Mouse (Mus musculus) embryonic facial prominence, embryonic 13.5 days (tissue): ENCODE results near the gene Srrt. TPM values are rescaled to one million over a fixed set of nuclear protein-coding genes. Genes with fewer than 3 reads are reported as not detected.
"Not testable (repeated sequence)": the region's sequence is repeated elsewhere in the genome, so short reads cannot be mapped to it uniquely, and the experiment has no call there.

Experiments used
- ATAC-seq: fragments of 200-750 bp; cut with Nextera tagmentation; 2 replicates; pipeline ENCODE4 v1.8.0; 2017; ENCODE audit warnings: low read depth; ENCODE audit not compliant: insufficient number of reproducible peaks, insufficient read depth, low FRiP score, low TSS enrichment
- H3K27ac ChIP-seq: fragments of 300-500 bp; sonication (generic); 2 replicates; pipeline ENCODE4 v1.5.1; 2015; ENCODE audit warnings: moderate library complexity, mild to moderate bottlenecking, inconsistent platforms
- H3K27me3 ChIP-seq: fragments of 300-500 bp; sonication (generic); 2 replicates; pipeline ENCODE4 v1.6.1; 2015; ENCODE audit warnings: mild to moderate bottlenecking, inconsistent platforms
- H3K36me3 ChIP-seq: fragments of 300-500 bp; sonication (generic); 2 replicates; pipeline ENCODE4 v1.6.1; 2015; ENCODE audit warnings: mild to moderate bottlenecking, inconsistent platforms
- H3K4me1 ChIP-seq: fragments of 300-500 bp; sonication (generic); 2 replicates; pipeline ENCODE4 v1.6.1; 2015; ENCODE audit warnings: inconsistent platforms
- H3K4me2 ChIP-seq: fragments of 300-500 bp; sonication (generic); 2 replicates; pipeline ENCODE4 v1.6.1; 2015; ENCODE audit warnings: moderate library complexity, mild to moderate bottlenecking, inconsistent platforms
- H3K4me3 ChIP-seq: fragments of 300-500 bp; sonication (generic); 2 replicates; pipeline ENCODE4 v1.5.1; 2015; ENCODE audit warnings: mild to moderate bottlenecking, inconsistent platforms
- H3K9ac ChIP-seq: fragments of 300-500 bp; sonication (generic); 2 replicates; pipeline ENCODE4 v1.6.1; 2015; ENCODE audit warnings: mild to moderate bottlenecking, inconsistent platforms
- H3K9me3 ChIP-seq: fragments of 300-500 bp; sonication (generic); 2 replicates; pipeline ENCODE4 v1.6.1; 2016; ENCODE audit warnings: inconsistent platforms
- WGBS: fragments of 180-500 bp; shearing (Covaris S2); methylation state at CpG from one replicate; pipeline ENCODE4 v1.1.7; 2015; ENCODE audit warnings: mixed read lengths; 5-methylcytosine and 5-hydroxymethylcytosine counted together
- microRNA-seq: library from miRNA; unstranded; fragments of <30 nt; microRNA quantifications from one replicate; pipeline ENCODE4, GENCODE M21; 2016
- polyA plus RNA-seq: library from polyadenylated mRNA; unstranded; fragments of >200 nt; fragmentation: Nextera tagmentation; extraction: Ambion mirVana; gene quantifications from 2 replicates; pipeline ENCODE4 v1.2.1, GENCODE M21; 2015

The Srrt gene
- polyA plus RNA-seq, 1 experiment from 2014 or later = 143 TPM

DNA sequence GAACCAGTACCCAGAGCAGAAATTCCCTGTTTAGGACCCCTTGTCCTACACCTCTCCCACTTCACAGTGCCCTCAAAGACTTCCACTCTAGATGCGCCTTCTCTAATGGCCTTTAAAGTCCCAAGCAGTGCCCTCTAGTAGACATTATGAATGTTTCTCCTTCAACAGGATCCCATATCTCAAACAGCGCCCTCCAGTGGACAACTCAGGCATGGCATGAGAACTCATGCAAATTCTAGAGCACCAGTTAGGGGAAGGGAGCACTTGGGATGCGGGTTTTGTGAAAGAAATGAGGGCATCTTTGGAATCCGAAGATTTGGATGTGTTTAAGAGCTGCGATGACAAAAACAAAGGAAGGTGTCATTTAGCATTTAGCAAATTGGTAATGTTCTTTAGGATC is 22.4 kb downstream of the Srrt start:
- H3K4me2 ChIP-seq = no peak overlapping the region
- no peak for ATAC-seq
- no peaks in the 10 kb centered on the region for H3K9me3 ChIP-seq
- no peaks in the 10 kb centered on the region for H3K36me3 ChIP-seq
- peaks cover 40% of the 10 kb centered on the region for H3K27me3 ChIP-seq
- 64% methylated on average over 5 of the region's 5 CpGs for WGBS
- no peak overlapping the region for H3K9ac ChIP-seq
- H3K4me3 ChIP-seq = no peak overlapping the region
- H3K4me1 ChIP-seq = peaks cover 31% of the 10 kb centered on the region
- no peak overlapping the region for H3K27ac ChIP-seq

- H3K9ac ChIP-seq, H3K9me3 ChIP-seq, H3K27ac ChIP-seq, ATAC-seq, H3K4me2 ChIP-seq, H3K4me3 ChIP-seq, H3K36me3 ChIP-seq: not testable (repeated sequence)
- 85% methylated on average over 6 of the region's 6 CpGs for WGBS
- Histone ChIP-seq H3K27me3 (peaks cover 33% of the 10 kb centered on the region), H3K4me1 (peaks cover 26% of the 10 kb centered on the region)
Measured at GRCm38 (mm10) chr5:137284411-137284810, 23.1 kb downstream of the Srrt start.

DNA sequence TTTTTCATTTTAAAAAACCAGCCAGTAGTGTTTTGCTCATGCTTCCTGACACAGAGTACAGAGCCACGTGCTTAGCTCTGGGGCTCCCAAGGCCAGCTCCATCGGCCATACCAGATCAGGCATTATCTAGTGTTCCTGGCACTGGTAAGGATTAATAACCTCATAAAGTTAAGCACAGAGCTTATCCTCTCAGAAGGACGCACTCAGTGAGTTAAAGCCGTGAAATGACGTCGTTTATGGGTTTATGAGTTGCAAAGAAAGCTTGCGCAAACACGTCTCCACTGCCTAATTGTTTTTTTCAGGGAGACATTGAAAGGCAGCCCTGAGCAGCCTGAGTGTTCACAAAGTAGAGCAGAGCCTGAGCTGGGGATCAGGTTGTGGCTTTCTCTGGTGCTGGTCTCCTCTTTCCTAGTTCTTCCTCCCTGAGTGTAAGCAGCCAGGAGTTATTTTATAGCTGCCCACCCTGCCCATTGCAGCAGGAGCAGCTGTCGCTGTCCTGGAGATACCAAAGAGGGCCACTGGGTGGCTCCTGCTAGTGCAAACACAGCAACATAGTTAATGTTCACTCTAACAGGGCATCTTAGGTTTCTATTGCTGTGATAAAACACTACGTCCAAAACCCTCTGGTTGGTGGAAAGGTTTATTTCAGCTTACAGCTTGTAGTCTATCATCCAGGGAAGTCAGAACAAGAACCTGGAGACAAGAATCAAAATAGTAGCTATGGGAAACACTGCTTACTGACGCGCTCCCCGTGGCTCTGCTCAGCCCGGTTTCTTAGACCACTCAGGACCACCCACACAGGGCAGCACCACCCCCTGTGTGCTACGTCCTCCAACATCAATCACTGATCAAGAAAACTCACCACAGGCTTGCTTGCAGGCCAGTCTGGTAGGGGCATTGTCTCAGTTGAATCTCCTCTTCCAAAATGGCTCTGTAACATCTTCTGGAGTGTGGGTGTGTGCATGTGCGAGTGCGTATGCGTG is 29.8 kb downstream of the Srrt start:
- Histone ChIP-seq H3K4me2 (no peak overlapping the region), H3K36me3 (no peaks in the 10 kb centered on the region), H3K4me1 (no peaks in the 10 kb centered on the region), H3K9me3 (peaks cover 7% of the 10 kb centered on the region), H3K9ac (no peak overlapping the region), H3K27ac (no peak overlapping the region), H3K4me3 (no peak overlapping the region), H3K27me3 (peaks cover 4% of the 10 kb centered on the region; the same call in 1 of the 2 replicates)
- 59% methylated on average over 18 of the region's 18 CpGs for WGBS
- ATAC-seq = no peak

- WGBS = 32% methylated on average over 17 of the region's 18 CpGs
- H3K36me3 ChIP-seq = no peaks in the 10 kb centered on the region
- H3K9me3 ChIP-seq = peaks cover 6% of the 10 kb centered on the region
- H3K4me2 ChIP-seq = peak overlapping the region; percentile 30; the same call in 1 of the 2 replicates
- H3K27me3 ChIP-seq = no peaks in the 10 kb centered on the region; the same call in 1 of the 2 replicates
- H3K4me1 ChIP-seq = peaks cover 4% of the 10 kb centered on the region; the same call in 1 of the 2 replicates
- ATAC-seq = no peak
- H3K4me3 ChIP-seq = no peak overlapping the region
- peak overlapping the region; percentile 36; the same call in 1 of the 2 replicates for H3K9ac ChIP-seq
- H3K27ac ChIP-seq = no peak overlapping the region
Measured at GRCm38 (mm10) chr5:137268131-137268910, 39.2 kb downstream of the Srrt start.

DNA sequence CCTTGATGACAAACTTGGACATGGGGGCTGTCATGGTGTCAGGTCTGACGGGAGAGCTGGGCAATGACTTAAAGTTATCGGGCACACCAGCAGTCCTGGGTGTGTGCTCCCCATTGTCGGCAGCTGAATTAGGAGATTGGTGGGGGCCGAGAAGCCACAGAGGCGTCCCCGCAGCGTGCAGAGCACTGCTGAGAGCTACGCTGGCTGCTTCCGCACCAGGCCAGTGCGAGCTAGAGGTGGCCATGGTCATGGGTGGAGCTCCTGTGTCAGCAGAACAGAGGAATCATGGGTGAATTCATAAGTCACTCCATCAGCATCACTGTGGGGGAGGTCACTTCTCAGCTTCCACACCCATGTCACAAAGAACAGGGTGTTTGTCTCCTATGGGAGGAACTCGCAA is 42.7 kb downstream of the Srrt start:
- Histone ChIP-seq H3K27me3 (no peaks in the 10 kb centered on the region; the same call in 1 of the 2 replicates), H3K4me1 (peaks cover 4% of the 10 kb centered on the region; the same call in 1 of the 2 replicates), H3K9me3 (no peaks in the 10 kb centered on the region), H3K9ac (no peak overlapping the region), H3K4me2 (no peak overlapping the region), H3K27ac (no peak overlapping the region), H3K36me3 (no peaks in the 10 kb centered on the region), H3K4me3 (no peak overlapping the region)
- ATAC-seq = no peak
- WGBS = 93% methylated on average over 11 of the region's 11 CpGs

DNA sequence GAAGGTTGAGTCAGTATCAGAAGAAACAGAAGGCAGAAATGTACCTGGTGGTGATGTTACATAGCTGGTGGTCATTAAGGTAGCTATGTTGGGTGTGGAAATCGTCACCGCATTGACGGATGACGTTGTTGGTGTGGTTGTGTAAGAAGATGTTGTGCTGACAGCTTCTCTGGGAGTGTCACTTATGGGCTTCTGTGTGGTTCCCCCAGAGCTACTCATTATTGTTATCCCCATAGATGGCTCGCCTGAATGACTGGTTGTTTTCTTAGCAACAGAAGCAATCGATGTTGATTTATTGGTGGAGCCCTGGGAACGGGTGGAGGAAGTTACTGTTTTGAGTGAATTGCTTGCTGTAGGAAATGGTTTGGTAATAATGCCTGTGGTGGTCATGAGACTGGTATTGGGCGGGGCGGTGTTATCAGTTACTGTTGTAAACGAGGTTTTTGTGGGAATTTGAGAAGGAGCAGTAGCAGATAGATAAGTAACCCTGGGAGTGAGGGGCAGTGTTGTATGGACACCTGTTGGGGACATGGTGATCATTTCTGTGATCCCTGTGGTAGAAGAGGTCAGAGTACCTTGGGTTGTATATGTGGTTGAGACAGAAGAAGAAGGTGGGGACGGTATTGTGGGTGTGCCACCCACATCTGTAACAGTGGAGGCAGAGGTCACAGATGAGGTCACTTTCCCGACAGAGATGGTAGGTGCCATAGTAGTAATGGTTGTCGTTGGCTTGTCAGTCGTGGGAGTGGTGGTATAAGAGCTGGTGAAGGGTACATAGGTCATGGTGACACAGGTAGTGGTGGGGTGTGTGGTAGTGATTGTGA is 43.4 kb downstream of the Srrt start:
- Histone ChIP-seq H3K9ac (no peak overlapping the region), H3K9me3 (no peaks in the 10 kb centered on the region), H3K27me3 (no peaks in the 10 kb centered on the region; the same call in 1 of the 2 replicates), H3K4me3 (no peak overlapping the region), H3K4me1 (peaks cover 4% of the 10 kb centered on the region; the same call in 1 of the 2 replicates), H3K27ac (no peak overlapping the region), H3K4me2 (no peak overlapping the region), H3K36me3 (no peaks in the 10 kb centered on the region)
- no peak for ATAC-seq
- 86% methylated on average over 14 of the region's 14 CpGs for WGBS

Small RNA genes lying within 50 kb of the gene (microRNA-seq; reads per million reads assigned to microRNA genes)
- gene Mir7036 (0.55 reads per million), gene Mir8116 (not detected)

Other genes with a start within 250 kb of the Srrt start
- gene Serpine1, start 235.4 kb downstream of the Srrt start, polyA plus RNA-seq = 0.22 and 0.35 TPM in 2 replicates
- gene Trim56, start 191.5 kb downstream of the Srrt start, polyA plus RNA-seq = 8.7 and 8.8 TPM in 2 replicates
- gene Muc3, start 158.4 kb downstream of the Srrt start, polyA plus RNA-seq = 5.1 TPM in 1 of 2 replicates, not detected in the other
- gene Muc3a, start 95.3 kb downstream of the Srrt start, polyA plus RNA-seq = not detected in 2 replicates
- gene Ache, start 20.2 kb downstream of the Srrt start, polyA plus RNA-seq = 2.7 and 3.3 TPM in 2 replicates
- gene Ufsp1, start 13.0 kb downstream of the Srrt start, polyA plus RNA-seq = 5.4 and 5.6 TPM in 2 replicates
- 106 TPM in 2 replicates for gene Trip6, start 6.7 kb upstream of the Srrt start, polyA plus RNA-seq
- gene Slc12a9, start 25.9 kb upstream of the Srrt start, polyA plus RNA-seq = 16.0 and 16.1 TPM in 2 replicates
- 70.4 and 71.0 TPM in 2 replicates for gene Ephb4, start 42.4 kb upstream of the Srrt start, polyA plus RNA-seq
- gene Zan, start 169.4 kb upstream of the Srrt start, polyA plus RNA-seq = 0.11 and 0.17 TPM in 2 replicates
- 48.0 and 56.2 TPM in 2 replicates for gene Pop7, start 194.8 kb upstream of the Srrt start, polyA plus RNA-seq
- 16.3 and 17.1 TPM in 2 replicates for gene Gigyf1, start 210.9 kb upstream of the Srrt start, polyA plus RNA-seq
- gene Epo, start 225.6 kb upstream of the Srrt start, polyA plus RNA-seq = not detected in 2 replicates
- 360 and 396 TPM in 2 replicates for gene Gnb2, start 225.8 kb upstream of the Srrt start, polyA plus RNA-seq
- 2.8 and 4.5 TPM in 2 replicates for gene Actl6b, start 245.8 kb upstream of the Srrt start, polyA plus RNA-seq